In the genomic region with DNA sequence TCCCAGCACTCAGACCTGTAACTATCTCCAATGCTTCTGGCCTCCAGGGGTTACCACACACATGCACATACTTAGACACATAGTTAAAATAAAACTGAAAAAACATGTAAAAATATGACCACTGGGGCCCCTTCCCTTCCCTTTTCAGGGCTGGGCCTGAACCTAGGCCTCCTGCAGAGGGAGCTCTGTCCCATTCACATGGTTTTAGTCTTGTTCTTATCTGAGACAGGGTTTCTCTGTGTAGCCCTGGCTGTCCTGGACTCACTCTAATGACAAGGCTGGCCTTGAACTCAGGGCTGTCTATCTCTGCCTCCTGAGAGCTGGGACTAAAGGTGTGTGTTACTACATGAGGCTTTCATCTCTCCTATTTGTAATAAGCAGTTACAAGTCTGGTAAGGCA, we compare ENCODE assay signal across 9 mouse cellular contexts. TPM values are rescaled to one million over a fixed set of nuclear protein-coding genes. Genes with fewer than 3 reads are reported as not detected.
A peak's percentile ranks its signal among the peaks of the same experiment; 100 is the strongest.
DNase-seq lines count a peak whose midpoint lies in the region; ATAC-seq and TF ChIP-seq lines count a peak whose summit lies in the region.
"Had no signal": no experiment of that assay in that cellular context is flagged by ENCODE, and none has a peak within 500 bp of the region (broad histone marks: within the 10 kb centered on the region; RNA-seq: fewer than 3 reads in every experiment).

No protein-coding gene starts in this region.

- H3K9me3 ChIP-seq in midbrain, embryonic 10.5 days (replicated peaks): no peaks in the 10 kb centered on the region

- H3K27ac ChIP-seq in left cerebral cortex, adult 2 months: no peak overlapping the region
- H3K27ac ChIP-seq in midbrain, embryonic 10.5 days (replicated peaks): no peak overlapping the region

- peak; percentile 57 for TF ChIP-seq CTCF in left cerebral cortex, adult 2 months (IDR thresholded peaks at IDR 0.05)

- H3K27me3 ChIP-seq in midbrain, embryonic 10.5 days (ENCODE audit: low read depth, poor library complexity, severe bottlenecking): no peaks in the 10 kb centered on the region

- peak; percentile 67 for ATAC-seq in megakaryocyte-erythroid progenitor cell, adult 5-6 weeks (replicated peaks; ENCODE audit: low FRiP score, low TSS enrichment, poor library complexity, severe bottlenecking)

- DNase-seq in embryo, embryonic 10 days (ENCODE audit: low spot score): peak; percentile 36
- DNase-seq in embryo, embryonic 9.5 days (ENCODE audit: extremely low spot score): no peak
- DNase-seq in left cerebral cortex, adult 2 months (ENCODE audit: extremely low spot score in 1 of 2, low spot score in 2 of 2): no peak
- DNase-seq in left cerebral cortex, postnatal 25 days (ENCODE audit: low spot score in 2 of 2): no peak
- DNase-seq in adrenal gland, postnatal 36 days: peak; percentile 39 to 46
- no peak for DNase-seq in midbrain, embryonic 10.5 days (ENCODE audit: low spot score)
- no peak for DNase-seq in spleen, postnatal 36 days (ENCODE audit: low spot score in 2 of 2)
- DNase-seq: gastrocnemius, postnatal 10 days had no signal

- intact Hi-C loops in left cerebral cortex, adult 2 months (cut with DNase I): no loop called here
- intact Hi-C loops in left cerebral cortex, postnatal 25 days (cut with DNase I): loop anchor here (10.0 kb wide), 1 partner anchor 204 kb away; no protein-coding TSS in a partner anchor

- H3K4me1 ChIP-seq in midbrain, embryonic 10.5 days: no peaks in the 10 kb centered on the region

- H3K36me3 ChIP-seq in midbrain, embryonic 10.5 days: peaks cover 39% of the 10 kb centered on the region

- no peak overlapping the region for H3K4me3 ChIP-seq in left cerebral cortex, adult 2 months
- H3K4me3 ChIP-seq in midbrain, embryonic 10.5 days: no peak overlapping the region

RNA-seq across cellular contexts. Expression of a gene that starts 42.0 kb away (rescaled TPM):
- total RNA-seq in left cerebral cortex, adult 2 months (2021): 100 to 1,000 TPM; 124 to 134 TPM
- total RNA-seq in left cerebral cortex, postnatal 25 days (2021): 100 to 1,000 TPM; 124 to 131 TPM
- 10 to 100 TPM; 80.8 to 88.1 TPM for total RNA-seq in adrenal gland, postnatal 36 days (2021)
- 71.1 and 91.4 TPM in 2 replicates for total RNA-seq in megakaryocyte-erythroid progenitor cell, adult 5-6 weeks (2014; fragmentation: Nextera tagmentation)
- 42.6 and 55.6 TPM in 2 replicates for total RNA-seq in megakaryocyte-erythroid progenitor cell, adult 5-6 weeks (2017)
- polyA plus RNA-seq in midbrain, embryonic 10.5 days (2016; fragmentation: Nextera tagmentation; extraction: Ambion mirVana): 179 and 183 TPM in 2 replicates

RNA-seq across cellular contexts. Expression of a gene that starts 42.6 kb away (rescaled TPM):
- 1 to 10 TPM in 1 of 2 experiments, not detected in 1; 2.0 TPM for total RNA-seq in left cerebral cortex, adult 2 months (2021)
- not detected for total RNA-seq in left cerebral cortex, postnatal 25 days (2021)
- 1 to 10 TPM in 1 of 2 experiments, not detected in 1; 2.1 TPM for total RNA-seq in adrenal gland, postnatal 36 days (2021)
- total RNA-seq in megakaryocyte-erythroid progenitor cell, adult 5-6 weeks (2014; fragmentation: Nextera tagmentation): not detected in 2 replicates
- total RNA-seq in megakaryocyte-erythroid progenitor cell, adult 5-6 weeks (2017): not detected in 2 replicates
- 1.1 TPM in 1 of 2 replicates, not detected in the other for polyA plus RNA-seq in midbrain, embryonic 10.5 days (2016; fragmentation: Nextera tagmentation; extraction: Ambion mirVana)
- total RNA-seq: gastrocnemius, postnatal 10 days had no signal

Comparison
In these comparisons a context has a peak if more than half of its experiments do, and no peak if none do; other contexts are left out.
1. DNase-seq: peak in embryo, embryonic 10 days (single experiment) and adrenal gland, postnatal 36 days (2 of 2); none in embryo, embryonic 9.5 days (single experiment), left cerebral cortex, adult 2 months (0 of 2), left cerebral cortex, postnatal 25 days (0 of 2), midbrain, embryonic 10.5 days (single experiment) and spleen, postnatal 36 days (0 of 2).